Mouse (Mus musculus) layer of hippocampus, adult 9-11 months (tissue): ENCODE measurements around the gene Rnf5.

Experiments
- DNase-seq: peaks from one replicate; pipeline ENCODE4 v3.0.0; 2022

Rnf5 gene

DNA sequence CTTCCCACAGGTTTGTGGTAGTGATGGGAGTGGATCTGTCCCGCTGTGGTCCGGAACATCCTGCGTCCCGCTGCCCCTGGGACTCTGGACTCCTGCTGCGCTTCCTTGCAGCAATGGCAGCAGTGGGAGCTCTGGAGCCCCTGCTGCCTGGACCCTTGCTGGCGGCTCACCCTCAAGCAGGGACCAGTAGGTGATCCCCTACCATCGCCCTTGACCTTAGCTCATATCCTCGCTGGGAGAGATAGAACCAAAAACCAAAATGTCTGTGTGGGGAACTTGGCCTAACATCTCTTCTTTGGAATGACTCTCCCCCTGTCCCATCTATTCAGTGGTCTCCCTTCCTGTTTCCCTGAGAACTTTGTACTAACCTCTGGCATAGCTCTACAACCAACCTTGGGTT lies 19.7 kb downstream of the Rnf5 start:
- no peak for DNase-seq

GRCm38 (mm10) chr17:34583397-34583796 lies 20.1 kb downstream of the Rnf5 start:
- DNase-seq, result no peak

DNA sequence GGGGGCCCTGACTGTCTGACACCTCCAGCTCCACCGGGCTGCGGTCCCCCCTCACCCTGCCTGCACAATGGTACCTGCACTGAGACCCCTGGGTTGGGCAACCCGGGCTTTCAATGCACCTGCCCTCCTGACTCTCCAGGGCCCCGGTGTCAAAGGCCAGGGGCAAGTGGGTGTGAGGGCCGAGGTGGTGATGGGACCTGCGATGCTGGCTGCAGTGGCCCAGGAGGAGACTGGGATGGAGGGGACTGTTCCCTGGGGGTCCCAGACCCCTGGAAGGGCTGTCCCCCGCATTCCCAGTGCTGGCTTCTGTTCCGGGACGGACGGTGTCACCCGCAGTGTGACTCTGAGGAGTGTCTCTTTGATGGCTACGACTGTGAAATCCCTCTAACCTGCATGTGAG lies 21.0 kb downstream of the Rnf5 start:
- DNase-seq, result no peak

DNA sequence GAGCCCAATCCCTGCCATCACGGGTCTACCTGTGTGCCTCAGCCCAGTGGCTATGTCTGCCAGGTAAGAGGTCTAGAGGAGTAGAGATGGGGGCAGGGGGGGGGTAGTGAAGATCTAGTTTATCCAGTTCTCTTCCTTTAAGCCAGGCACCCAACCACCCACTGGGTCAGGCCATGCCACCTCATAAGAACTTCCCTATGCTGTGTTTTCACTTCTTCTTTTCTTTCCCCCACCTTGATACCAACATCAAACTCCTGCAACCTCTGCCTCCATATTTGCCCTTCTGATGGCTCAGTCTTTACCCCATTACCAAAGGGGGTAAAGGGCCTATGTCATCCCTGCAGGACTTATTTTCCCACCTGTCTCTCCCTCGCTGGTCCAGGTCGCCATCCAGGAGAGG lies 25.4 kb downstream of the Rnf5 start:
- DNase-seq, result no peak

DNA sequence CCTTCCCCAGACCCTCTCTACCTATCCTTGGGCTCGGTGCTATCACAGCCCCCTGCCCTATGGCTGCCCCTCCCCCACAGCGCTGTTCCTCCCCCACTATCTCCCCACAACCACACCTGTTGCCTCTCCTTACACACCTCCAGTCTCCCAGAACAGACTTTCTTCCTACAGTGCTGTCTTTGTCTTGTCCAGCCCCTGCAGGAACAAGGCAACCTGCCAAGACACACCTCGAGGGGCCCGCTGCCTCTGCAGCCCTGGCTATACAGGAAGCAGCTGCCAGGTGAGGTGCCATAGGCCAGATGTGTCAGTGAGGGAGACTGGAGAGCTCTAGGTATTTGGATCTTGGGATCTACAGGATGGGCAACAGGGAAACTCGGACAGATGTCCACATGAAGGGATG lies 26.9 kb downstream of the Rnf5 start:
- DNase-seq, result no peak

- DNase-seq, result no peak
These were observed 31.1 kb downstream of the Rnf5 start for GRCm38 (mm10) chr17:34572361-34572760.

GRCm38 (mm10) chr17:34571875-34572274 lies 31.6 kb downstream of the Rnf5 start:
- DNase-seq, result no peak

GRCm38 (mm10) chr17:34569919-34570318 lies 33.6 kb downstream of the Rnf5 start:
- no peak for DNase-seq

DNA sequence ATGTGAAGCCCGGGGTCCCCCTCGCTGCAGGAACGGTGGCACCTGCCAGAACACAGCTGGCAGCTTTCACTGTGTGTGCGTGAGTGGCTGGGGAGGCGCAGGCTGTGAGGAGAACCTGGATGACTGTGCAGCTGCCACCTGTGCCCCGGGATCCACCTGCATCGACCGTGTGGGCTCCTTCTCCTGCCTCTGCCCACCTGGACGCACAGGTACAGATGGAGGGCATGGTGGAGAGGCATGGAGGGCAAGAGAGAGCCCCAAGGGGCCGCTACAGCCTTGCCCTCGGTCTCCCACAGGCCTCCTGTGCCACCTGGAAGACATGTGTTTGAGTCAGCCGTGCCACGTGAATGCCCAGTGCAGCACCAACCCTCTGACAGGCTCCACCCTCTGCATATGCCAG lies 35.1 kb downstream of the Rnf5 start:
- DNase-seq, result no peak

DNA sequence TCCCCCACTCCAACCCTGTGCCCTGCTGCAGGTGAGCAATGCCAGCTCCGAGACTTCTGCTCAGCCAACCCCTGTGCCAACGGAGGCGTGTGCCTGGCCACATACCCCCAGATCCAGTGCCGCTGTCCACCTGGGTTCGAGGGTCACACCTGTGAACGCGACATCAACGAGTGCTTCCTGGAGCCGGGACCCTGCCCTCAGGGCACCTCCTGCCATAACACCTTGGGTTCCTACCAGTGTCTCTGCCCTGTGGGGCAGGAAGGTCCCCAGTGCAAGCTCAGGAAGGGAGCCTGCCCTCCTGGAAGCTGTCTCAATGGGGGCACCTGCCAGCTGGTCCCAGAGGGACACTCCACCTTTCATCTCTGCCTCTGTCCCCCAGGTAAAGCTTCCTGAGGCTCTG lies 36.2 kb downstream of the Rnf5 start:
- no peak for DNase-seq

DNA sequence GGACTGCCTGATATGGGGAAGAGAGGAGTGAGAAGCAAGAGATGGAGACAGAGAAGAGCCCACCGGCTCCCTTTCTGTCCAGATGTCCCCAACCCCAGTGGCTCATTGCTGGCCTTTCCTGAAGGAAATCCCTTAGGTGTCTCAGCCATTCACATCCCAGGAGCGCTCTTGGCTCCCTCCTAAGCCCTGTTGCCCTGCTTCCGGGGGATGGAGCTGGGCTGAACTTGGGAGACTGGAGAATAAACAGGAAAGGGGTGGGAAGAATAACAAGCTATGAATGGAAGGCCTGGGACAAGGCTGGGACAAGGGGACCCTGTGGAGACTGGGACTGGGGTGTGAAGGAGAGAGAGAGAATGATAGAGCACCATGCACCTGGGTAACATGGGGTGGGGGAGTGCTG lies 38.7 kb downstream of the Rnf5 start:
- no peak for DNase-seq

DNA sequence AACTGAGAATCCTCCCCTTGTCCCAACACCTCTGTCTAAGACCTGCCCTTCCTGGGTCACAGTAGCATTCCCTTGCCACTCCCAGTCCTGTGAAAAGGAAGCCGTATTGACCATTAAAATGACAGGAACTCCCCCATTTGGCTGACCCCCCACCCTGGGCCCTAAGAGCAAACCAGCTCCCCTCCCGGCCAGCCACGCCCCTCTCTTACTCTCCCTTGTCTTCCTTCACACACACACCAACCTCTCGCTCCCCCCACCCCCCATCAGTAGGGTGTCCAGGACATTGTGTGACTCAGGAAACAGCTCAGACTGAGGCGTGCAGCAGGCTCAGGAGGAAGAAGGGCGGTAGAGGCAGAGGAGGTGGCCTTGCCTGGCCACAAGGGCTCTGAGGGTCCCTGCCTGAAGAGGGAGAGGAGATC lies 39.5 kb downstream of the Rnf5 start, which contains the start of gene Notch4:
Notch4 (plus strand) TSS at position 266 of the 419 bp plus-strand sequence.
- no peak for DNase-seq

DNA sequence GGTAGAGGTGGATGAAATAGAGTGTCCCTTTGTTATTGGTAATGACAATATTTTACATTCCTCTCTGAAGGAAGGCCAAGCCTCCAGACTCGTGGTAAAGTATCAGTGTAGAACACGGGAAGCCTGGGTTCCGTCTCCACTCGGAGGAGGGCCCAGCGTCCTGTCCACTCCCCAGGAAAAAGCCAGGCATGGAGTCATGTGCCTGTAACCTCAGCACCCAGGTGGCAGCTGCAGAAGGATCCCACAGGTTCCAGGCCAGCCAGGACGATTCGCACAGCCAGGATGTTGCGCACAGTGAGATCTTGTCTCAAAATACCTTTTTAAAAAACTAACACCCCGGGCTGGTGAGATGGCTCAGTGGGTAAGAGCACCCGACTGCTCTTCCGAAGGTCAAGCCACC lies 40.1 kb downstream of the Rnf5 start:
- no peak for DNase-seq

- no peak for DNase-seq
These were observed 40.9 kb downstream of the Rnf5 start for GRCm38 (mm10) chr17:34562595-34562994.

GRCm38 (mm10) chr17:34561200-34561599 lies 42.3 kb downstream of the Rnf5 start:
- no peak for DNase-seq

- no peak for DNase-seq
These were observed 43.1 kb downstream of the Rnf5 start for GRCm38 (mm10) chr17:34560438-34560837.

GRCm38 (mm10) chr17:34559895-34560294 lies 43.6 kb downstream of the Rnf5 start:
- no peak for DNase-seq

DNA sequence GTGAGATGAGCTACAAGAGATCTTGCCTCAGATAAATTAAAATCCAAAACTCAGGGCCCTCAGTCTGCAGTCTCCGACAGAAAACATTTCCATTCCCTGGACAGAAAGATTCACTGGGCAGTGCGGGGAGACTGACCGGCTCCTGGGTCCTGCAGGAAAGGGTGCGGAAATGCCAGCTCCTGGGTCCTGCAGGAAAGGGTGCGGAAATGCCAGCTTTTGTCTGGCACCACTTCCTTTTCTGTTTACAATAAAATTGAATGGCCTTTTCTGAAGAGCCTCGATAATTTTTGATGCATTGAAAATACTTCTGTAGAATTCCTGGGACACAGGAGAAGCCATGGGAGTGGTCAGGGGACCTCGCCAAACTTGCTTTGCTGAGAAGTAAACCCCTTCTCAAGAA lies 44.4 kb downstream of the Rnf5 start:
- DNase-seq, result no peak

DNA sequence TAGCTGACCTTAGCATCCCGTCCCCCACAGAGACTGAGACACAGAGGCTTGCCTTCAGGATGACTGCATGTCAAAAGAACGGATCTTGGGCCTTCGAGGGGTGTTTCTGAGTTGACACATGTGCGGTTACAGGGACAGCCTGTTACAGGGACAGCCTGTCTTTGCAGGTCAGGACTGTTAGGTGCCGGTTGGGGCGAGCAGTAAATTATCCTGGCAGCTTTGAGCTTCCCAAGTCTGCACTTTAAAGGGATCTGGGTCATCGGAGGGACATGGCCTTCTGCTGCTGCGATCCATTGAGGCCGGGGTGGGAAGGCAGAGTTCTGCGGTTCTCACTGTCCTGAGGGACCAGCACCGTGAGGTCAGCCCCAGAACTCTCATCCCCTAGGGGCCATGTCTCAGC lies 46.1 kb downstream of the Rnf5 start:
- DNase-seq, result no peak

DNA sequence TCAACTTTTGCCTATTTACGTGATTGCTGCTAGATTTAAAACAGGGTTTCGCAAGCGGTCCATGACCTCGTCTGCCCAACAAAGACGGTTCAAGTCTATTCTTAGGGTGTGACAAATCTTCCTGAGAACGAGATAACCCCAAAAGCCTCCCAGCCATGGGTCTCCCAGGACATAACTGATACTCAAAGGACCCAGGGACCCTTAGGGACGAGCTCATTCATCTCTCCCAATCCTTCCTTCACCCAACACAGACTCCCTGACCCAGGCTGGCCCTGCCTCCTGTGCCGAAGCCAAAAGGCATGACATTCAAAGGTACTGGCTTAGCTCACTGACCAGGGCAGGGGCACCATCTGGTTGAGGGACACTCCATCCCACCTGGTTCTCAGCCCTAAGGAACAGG lies 47.1 kb downstream of the Rnf5 start:
- no peak for DNase-seq

DNA sequence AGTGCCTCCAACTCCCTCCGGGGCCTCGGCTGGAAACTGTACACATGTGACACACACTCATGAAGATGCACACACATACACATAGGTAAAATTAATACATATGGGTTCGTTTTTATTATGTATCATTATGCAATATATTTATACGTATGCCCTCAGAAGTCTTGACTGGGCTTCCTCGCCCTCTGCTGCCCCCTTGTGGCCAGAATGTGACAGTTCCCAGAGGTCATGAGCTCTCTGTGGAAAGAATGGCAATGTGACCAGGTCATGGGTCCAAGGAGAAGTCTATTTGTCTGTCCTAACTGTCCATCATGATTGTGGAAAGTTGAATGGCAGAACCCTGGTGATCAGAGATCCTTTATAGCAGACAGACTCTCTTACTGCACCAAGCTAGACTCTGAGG lies 48.0 kb downstream of the Rnf5 start:
- DNase-seq, result peak; percentile 66
